Mouse (Mus musculus): Measurements from ENCODE around the gene Gpld1. TPM values are rescaled to one million over a fixed set of nuclear protein-coding genes. Genes with fewer than 3 reads are reported as not detected.
"Not testable (repeated sequence)": the region's sequence is repeated elsewhere in the genome, so short reads cannot be mapped to it uniquely, and the experiment has no call there.

Gpld1 gene
- total RNA-seq, 4 experiments from 2014 or later, result 1.7 to 2.7 (median 2.3) TPM

DNA sequence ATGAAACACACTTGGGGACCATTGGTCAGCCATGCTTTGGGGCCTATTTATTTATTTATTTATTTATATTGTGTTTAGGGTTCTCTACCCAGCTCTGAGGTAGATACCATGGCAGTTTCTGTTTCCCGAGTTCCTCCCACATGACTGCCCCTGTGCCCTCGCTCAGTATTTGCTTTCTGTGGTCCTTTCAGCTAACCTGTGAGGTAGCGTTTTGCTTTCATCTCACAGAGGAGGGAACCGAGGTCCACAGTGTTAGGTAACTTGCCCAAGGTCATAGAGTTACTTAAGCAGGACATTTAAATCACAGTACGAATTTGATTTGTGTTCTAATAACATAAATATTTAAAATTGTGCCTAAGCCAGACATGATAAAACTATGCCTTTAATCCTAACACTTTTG is 4.2 kb downstream of the Gpld1 start:
- DNase-seq (ENCODE audit: low spot score), result no peak

DNA sequence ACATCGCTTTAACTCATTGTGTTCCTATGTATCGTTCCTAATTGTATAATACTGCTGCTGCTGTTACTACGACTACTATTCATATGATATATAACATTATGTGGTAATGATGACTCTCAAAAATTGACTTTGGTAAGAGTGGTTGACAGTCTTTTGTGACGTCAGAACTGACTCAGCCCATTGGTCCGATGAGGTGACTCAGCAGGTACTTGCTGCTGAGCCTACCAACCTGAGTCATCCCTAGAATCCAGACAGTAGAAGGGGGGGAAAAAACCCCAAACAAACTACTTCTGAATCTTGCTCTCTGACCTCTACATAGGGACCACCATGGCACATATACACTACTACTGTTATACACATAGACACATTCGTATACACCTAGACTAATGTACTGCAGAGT is 5.9 kb downstream of the Gpld1 start:
- DNase-seq (ENCODE audit: low spot score), result no peak

DNA sequence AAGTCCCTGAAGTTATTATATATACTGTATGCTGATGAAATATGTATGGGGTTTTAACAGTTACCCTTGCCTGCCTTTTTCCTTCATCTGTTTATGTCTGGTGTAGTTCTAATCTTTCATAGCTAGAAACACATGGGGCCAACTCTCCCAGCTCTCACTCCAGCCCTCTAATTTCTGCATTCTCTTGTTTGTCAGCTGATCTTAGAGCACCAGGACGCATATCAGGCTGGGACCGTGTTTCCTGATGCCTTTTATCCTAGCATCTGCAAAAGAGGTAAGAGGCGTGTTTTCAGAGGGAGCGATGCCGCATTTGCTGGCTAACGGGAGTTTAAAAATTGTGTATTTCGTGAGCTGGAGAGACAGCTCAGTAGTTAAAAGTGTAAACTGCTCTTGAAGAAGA is 9.7 kb downstream of the Gpld1 start:
- no peak for DNase-seq (ENCODE audit: low spot score)

DNA sequence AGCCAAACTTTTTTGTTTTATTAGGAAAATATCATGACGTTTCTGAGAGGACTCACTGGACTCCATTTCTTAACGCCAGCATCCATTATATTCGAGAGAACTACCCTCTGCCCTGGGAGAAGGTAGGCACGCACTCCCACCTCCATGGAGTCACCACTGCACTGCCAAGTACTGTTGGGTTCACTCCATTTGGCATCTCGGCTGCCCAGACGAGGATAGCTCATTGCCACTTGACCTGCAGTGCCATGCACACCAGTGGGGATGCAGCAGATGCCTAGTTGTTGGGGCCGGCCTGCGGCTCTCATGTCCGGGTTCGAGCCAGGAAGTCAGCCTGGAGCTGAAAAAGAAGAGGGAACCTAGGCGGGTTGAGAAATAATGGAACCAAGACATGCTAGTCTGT is 12.1 kb downstream of the Gpld1 start:
- DNase-seq (ENCODE audit: low spot score), result no peak

DNA sequence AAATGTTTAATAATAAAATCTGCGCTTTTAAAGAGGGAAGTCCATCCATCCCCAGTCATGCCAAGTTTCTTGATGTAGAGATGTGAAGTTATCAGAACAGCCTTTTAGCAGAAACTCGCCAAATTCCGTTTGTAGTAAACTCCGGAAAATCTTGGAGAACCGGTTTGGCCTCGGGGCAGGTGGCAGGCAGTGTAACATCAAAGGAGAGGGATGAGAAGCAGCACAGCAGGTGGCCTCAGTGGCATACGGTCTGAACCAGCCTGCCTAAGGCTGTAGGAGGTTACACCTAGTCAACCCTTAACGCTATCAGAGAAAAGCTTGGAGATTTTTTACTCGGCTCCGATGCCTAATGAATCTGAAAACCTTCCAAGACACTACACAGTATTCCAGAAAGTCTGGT is 12.5 kb downstream of the Gpld1 start:
- DNase-seq (ENCODE audit: low spot score), result no peak

DNA sequence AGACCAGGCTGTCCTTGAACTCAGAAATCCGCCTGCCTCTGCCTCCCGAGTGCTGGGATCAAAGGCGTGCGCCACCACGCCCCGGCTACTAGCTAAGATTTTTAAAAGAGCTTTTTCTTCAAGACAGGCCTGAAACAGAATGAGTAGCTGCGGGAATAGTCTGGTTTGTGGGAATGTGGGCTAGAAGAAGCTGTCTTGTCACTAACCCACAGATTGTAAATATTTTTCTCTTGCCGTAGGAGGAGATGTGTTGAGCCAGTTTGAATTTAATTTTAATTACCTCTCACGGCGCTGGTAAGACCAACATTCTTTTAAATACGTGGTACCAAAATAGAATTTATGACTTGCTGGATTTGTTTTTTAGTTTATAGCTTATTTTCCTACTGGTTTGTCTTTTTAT is 15.7 kb downstream of the Gpld1 start:
- no peak for DNase-seq (ENCODE audit: low spot score)

DNA sequence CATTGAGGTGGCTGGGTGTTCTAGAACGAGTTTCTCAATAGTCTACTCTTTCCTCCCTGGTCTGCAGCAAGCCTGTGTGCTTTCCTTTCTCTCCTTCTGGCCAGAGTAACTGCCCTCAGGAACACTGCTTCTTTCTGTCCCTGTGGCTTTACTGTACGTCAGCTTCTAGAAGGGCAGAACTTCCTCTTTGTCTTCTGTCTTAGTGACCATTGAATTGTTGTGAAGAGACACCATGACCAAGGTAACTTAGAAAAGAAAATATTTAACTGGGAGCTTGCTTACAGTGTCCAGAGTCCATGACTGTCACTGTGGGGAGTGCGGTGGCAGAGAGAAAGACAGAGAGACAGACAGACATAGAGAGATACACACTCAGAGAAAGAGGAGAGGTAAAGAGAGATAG is 17.1 kb downstream of the Gpld1 start:
- DNase-seq (ENCODE audit: low spot score), result no peak

DNA sequence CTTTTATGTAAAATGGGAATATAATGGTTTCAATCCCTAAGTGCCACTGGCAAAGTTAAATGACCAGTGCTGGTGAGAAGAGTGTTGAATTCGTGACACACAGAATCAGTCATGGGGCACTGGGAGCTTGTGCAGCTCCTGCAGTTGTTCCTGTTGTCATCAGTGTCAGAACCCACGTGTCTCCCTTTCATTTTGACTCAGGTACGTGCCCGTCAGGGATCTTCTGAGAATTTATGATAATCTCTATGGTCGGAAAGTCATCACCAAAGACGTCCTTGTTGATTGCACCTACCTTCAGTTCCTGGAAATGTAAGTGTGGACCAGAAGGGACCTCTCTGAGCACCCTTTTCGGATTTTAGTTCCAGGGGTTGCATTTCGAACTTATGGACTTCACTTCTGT is 19.2 kb downstream of the Gpld1 start:
- DNase-seq (ENCODE audit: low spot score), result no peak

DNA sequence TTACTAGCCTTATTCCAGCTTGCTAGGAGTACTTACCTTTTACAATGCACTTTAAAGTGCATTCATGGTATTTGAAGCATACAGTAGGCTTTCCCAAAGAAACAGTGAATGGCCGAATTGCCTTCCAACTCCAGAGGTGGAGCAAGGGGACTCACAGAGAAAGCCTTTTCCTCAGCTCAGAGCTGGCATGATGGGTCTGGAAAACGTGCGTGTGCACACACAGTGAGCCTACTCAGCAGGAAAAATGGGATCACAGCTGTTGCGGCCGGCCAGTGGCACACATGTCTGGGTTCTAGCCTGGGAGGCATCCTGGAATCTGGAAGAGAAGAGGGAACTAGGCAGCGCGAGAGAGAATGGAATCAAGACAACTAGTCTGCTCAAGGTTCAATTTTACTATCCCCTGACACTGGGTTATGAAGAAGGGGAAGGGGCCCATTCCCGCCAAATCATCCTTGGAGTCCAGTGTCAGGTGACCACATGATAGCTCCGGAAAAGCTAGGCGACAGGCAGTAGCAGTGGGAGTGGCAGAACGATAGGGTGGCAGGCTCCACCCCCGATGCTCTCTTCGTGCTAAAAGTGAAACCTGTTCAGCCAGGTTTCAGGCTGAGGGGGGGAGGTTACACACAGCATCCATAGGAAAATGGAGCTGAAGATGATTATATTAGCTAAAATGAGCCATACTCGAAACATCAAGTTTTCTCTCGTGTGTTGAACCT is 22.3 kb downstream of the Gpld1 start:
- DNase-seq (ENCODE audit: low spot score), result no peak

DNA sequence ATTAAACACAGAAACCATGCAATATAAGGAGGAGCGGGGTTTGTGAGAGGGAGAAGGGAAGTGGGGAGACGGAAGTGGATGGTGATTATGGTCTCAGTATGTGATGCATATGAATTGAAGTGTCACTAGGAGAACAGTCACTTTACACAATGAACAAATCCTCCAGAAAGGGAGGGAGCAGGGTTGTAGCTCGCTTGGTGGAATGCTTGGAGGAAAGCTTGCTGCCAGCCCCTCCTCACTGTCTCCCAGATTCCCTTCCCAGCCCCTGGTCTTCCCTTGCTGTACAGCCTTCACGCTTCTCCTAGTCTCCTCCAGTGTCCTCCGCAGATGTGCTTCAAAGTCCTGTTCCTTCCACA is 22.9 kb downstream of the Gpld1 start:
- no peak for DNase-seq (ENCODE audit: low spot score)

DNA sequence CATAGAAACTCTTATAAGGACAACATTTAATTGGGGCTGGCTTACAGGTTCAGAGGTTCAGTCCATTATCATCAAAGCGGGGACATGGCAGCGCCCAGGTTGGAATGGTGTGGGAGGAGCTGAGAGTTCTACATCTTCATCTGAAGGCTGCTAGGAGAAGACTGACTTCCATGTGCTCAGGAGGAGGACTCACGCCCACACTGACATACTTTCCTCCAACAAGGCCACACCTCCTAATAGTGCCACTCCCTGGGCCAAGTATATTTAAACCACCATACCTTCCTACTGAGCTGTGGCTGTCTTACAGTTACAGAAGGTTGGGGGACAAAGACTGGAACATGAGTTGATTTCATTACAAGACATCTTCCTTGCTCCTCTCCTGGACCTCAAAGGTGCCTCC is 28.8 kb downstream of the Gpld1 start:
- not testable (repeated sequence) for DNase-seq (ENCODE audit: low spot score)

DNA sequence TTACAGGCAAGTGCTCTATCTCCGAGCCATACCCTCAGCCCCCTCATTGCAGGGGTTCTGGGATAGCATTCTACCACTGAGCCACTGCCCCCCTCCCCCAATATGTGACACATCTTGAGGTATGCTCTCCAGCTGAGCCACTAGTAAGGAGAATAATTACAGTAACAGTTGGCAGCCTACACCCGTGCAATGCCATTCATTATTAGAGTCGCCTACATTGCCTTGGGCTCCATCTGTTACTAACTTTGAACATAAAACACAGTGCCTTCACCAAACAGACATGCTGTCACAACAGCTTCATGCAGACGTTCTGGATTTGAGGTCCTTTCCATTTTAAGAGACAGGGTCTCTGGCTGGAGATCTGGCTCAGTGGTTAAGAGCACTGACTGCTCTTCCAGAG is 33.4 kb downstream of the Gpld1 start:
- DNase-seq (ENCODE audit: low spot score), result no peak

DNA sequence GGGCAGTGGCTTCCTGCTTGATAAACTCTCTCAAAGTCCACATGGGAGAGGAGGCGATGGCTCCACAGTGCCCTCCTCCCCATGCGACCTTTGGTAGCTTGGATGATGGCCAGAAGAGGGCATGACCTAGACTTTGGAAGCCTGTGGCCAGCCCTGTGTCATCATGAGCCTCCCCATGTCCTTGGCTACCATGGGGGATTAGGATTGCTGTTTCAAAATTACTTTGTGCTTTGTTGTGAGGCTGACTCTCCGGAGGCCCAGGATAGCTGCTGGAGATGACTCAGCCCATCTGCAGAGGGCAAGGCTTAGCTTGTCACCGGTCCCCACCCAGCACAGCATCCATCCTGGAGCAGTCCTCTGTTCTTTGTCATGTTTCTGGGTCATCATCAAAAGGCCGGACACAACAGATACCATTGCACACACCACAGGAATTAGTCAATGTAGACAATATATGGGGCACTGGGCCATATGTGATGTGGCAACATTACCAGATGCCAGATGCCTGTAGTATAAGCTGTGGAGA is 34.9 kb downstream of the Gpld1 start:
- no peak for DNase-seq (ENCODE audit: low spot score)

DNA sequence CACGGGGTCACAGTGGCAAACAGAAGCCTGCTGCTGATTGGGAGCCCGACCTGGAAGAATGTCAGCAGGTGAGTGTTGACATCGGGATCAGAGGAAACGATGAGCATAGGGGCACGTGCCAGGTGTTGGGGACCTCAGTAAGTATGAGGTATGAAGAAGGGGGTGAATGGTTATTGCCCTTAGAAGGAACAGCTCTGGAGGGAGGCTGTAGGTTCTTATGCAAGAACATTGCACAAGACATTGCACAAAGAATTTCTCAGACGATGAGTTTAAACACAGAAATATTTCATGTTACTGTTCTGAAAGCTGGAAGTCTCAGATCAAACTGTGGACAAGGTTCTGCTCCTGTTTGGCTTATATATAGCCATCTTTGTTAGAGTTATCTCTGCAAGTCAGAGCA is 38.1 kb downstream of the Gpld1 start:
- no peak for DNase-seq (ENCODE audit: low spot score)

DNA sequence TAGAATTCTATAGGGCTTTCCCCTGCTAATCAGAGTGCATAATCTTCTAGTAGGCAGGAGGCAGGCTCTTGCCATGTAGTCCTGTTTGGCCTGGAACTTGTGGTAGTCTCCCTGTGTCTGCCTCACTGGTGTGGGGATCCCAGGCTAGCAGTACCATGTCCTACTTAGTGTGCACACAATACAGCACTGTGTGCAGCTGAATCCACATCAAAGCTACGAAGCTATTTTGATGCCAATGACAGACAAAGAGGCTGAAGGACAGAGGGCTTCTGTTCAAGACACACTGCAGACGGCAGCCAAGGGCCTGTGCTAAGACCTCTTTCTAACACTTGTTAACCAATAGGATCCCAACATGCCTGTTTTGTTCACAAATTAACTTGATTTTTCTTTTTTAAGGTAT is 42.5 kb downstream of the Gpld1 start:
- DNase-seq (ENCODE audit: low spot score), result no peak

DNA sequence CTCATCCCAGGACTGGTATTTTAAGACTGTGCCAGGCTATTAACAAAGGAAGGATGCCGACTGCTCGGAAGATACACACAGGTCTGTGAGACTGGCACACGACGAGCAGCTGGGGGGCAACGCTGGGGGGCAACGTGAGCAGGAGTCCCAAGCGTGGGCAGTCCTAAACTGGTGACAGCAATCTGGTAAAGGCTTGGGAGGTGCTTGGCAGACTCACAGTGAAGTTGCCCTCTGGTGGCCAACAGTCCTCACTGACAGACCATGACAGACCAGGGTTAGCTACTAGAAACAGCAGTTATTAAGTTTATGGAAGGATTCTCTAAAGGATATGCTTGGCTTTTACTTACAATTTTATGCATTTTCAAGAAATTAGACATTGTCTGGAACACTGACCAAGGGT is 45.4 kb downstream of the Gpld1 start:
- peak; percentile 36 for DNase-seq (ENCODE audit: low spot score)

DNA sequence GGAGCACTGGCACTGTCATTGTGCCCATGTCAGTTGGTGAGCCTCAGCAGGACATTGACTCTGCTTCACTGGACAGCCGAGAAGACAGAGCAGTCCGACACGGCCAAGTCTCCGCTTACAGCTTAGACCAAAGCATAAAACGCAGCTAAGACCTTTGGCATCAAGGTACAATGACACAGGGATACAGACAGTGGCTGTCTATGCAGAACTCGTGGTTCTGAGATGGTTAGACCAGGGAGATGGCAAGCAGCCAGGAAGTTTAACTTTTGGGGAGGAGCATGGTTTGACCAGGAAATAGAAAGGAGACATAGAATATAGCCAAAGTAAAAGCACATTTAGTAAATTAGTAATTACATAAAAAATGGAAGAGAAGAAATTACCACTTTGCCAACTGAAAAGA is 46.1 kb downstream of the Gpld1 start:
- no peak for DNase-seq (ENCODE audit: low spot score)

DNA sequence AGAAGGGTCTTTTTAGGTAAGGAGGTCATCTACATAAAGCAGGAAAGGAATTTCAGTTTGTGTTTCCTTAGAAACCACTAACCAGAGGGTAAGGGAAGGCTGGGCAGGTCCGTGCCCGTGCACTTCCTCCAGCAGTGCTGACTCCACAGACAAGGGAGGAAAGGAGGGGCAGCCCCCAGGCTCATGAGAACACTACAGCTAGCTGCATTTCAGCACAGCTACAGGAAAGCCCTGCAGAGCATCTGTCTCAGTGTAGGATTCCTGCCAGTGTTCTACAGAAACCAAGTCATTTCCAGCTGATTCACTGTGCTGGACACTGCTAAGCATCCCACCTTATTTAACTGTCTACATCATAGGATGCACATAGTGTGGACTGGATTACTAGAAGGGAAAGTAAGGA is 50.2 kb downstream of the Gpld1 start:
- DNase-seq (ENCODE audit: low spot score), result no peak

DNA sequence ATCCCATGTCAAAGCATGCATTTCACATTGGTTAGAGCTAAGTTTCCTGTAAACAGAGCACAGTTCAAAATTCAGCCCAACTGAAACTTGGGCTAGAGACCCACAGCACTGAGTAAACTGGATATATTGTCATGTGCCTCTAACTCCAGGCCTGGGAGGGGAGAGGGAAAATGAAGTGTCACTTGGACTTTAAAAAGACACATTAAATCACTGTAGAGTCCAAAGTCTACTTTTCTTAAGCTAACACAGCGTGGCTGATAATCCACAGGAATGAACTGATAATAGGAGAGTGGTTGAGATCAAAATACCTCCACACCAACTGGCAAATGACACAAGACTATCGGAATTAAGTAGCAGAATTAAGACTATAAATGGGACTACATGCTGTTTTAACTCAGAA is 56.6 kb downstream of the Gpld1 start:
- DNase-seq (ENCODE audit: low spot score), result no peak

DNA sequence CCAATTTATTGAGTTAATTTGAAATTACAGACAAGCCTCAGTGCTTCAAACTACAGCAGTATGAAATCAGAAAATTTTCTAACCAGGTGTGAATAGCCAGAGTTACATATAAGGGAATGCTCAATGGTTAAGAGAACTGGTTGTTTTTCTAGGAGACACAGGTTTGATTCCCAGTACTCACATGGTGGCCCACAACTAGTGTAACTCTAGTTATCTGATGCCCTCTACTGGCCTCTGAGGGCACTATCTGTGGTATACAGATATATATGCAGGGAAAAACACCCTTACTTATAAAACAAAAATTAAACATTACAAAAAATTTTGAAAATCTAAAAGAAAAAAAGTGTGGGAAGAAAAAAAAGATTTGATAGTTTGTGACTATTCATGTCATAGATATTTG is 60.0 kb downstream of the Gpld1 start:
- no peak for DNase-seq (ENCODE audit: low spot score)

DNA sequence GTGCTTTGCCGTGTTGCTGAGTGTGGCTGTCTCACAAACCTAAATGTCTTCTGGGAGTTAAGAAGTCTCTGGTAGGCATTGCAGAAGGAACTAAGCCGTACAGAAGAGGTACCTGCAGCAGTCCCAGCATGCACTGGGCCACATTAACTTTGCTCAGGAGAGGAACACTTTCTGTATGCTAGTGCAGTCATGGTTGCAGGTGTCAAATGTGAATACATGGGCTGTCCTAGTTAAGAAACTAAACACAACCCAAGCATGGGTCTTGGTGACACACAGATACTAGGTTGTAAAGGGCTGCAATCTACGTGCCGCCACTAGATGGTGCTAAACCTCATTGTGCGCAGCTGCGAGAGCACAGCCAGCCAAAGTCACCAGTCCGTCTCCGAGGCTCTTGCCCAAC is 64.2 kb downstream of the Gpld1 start:
- no peak for DNase-seq (ENCODE audit: low spot score)

DNA sequence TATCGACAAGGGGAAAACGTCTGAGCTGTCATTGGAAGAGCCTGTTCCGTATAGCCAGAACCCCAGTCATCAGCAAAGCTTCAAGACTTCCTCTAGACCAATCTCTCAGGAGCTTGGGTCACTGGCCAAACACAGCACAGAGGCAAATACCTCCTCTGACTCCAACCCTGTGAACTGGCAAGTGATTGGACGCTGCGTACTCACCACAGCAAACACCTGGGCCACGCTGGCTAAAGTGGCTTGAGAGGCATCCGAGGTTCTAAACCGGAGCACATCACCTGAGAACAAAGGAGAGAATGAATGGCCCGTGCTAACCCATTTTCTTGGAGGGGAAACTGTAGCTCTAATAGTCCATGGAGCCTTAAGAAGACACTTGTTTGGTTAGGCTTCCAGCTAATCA is 75.4 kb downstream of the Gpld1 start:
- DNase-seq (ENCODE audit: low spot score), result no peak

DNA sequence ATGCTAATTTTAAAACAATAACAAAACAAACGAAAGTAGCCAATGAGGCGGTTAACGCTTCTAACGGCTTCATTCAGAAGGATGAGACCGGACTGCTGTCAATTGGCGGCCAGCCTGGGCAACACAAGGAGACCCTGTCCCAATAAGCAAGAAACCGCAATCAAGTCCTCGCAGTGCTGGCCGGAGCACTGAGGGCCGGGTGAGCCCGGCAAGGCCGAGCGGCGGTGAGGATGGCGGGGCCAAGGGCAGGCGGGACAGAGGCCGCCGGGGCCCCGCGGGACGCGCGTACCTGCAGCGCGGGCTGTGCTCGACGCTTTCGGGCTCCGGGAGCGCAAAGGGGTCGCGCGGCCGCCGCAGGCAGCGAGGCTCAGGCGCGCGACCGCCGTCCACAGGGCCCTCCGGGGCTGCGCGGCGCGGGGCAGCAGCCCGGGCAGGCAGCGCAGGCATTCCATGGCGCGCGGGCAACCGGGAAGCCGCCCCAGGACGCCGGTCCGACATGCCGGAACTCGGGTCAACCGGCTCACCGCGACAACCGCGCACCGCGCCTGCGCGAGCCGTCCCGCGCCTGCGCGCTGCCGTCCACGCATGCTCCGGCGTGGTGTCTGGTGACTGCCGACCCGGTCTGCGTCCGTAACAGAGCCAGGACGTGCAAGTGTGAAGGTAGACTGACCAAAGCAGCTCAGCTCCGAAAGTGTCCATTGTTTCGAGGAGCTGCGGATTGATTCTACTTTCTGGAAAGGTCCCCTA is 77.0 kb downstream of the Gpld1 start, which contains the start of gene Mrs2:
TSS of gene Mrs2 (minus strand) at position 587 of the 747 bp plus-strand sequence.
- peak; percentile 87 for DNase-seq (ENCODE audit: low spot score)

All from heart, adult 8-10 months (tissue).